Mouse (Mus musculus) heart, embryonic 13.5 days (tissue): ENCODE data around the gene Atg2a. TPM values are rescaled to one million over a fixed set of nuclear protein-coding genes. Genes with fewer than 3 reads are reported as not detected.

Source experiments
- ATAC-seq: fragments of 200-750 bp; cut with Nextera tagmentation; 2 replicates; pipeline ENCODE4 v1.8.0; 2017; ENCODE audit warnings: moderate TSS enrichment; ENCODE audit not compliant: insufficient number of reproducible peaks, low FRiP score, low TSS enrichment; ENCODE audit errors: extremely low read depth
- H3K27ac ChIP-seq: fragments of 300-500 bp; sonication (generic); replicated peaks from 2 replicates; pipeline ENCODE4 v1.5.1; 2015; ENCODE audit warnings: moderate library complexity, mild to moderate bottlenecking, inconsistent platforms
- H3K27me3 ChIP-seq: fragments of 300-500 bp; sonication (generic); replicated peaks from 2 replicates; pipeline ENCODE4 v1.6.1; 2015; ENCODE audit warnings: mild to moderate bottlenecking, inconsistent platforms
- H3K36me3 ChIP-seq: fragments of 300-500 bp; sonication (generic); 2 replicates; pipeline ENCODE4 v1.6.1; 2015; ENCODE audit warnings: mild to moderate bottlenecking, inconsistent platforms
- H3K4me1 ChIP-seq: fragments of 300-500 bp; sonication (generic); 2 replicates; pipeline ENCODE4 v1.6.1; 2015; ENCODE audit warnings: inconsistent platforms
- H3K4me2 ChIP-seq: fragments of 300-500 bp; sonication (generic); 2 replicates; pipeline ENCODE4 v1.6.1; 2015; ENCODE audit warnings: inconsistent platforms, mild to moderate bottlenecking, moderate library complexity
- H3K4me3 ChIP-seq: fragments of 300-500 bp; sonication (generic); 2 replicates; pipeline ENCODE4 v1.5.1; 2015; ENCODE audit warnings: moderate library complexity, mild to moderate bottlenecking, inconsistent platforms
- H3K9ac ChIP-seq: fragments of 300-500 bp; sonication (generic); 2 replicates; pipeline ENCODE4 v1.6.1; 2015; ENCODE audit warnings: inconsistent platforms, mild to moderate bottlenecking, moderate library complexity
- H3K9me3 ChIP-seq: fragments of 300-500 bp; sonication (generic); 2 replicates; pipeline ENCODE4 v1.6.1; 2016; ENCODE audit warnings: inconsistent platforms
- WGBS: fragments of 180-500 bp; shearing (Covaris S2); methylation state at CpG from one replicate; pipeline ENCODE4 v1.1.7; 2015; ENCODE audit warnings: mixed read lengths; 5-methylcytosine and 5-hydroxymethylcytosine counted together
- polyA plus RNA-seq: library from polyadenylated mRNA; unstranded; fragments of >200 nt; fragmentation: Nextera tagmentation; extraction: Ambion mirVana; gene quantifications from 2 replicates; pipeline ENCODE4 v1.2.1, GENCODE M21; 2015

Gene Atg2a
- polyA plus RNA-seq = 6.5 and 7.1 TPM in 2 replicates

DNA sequence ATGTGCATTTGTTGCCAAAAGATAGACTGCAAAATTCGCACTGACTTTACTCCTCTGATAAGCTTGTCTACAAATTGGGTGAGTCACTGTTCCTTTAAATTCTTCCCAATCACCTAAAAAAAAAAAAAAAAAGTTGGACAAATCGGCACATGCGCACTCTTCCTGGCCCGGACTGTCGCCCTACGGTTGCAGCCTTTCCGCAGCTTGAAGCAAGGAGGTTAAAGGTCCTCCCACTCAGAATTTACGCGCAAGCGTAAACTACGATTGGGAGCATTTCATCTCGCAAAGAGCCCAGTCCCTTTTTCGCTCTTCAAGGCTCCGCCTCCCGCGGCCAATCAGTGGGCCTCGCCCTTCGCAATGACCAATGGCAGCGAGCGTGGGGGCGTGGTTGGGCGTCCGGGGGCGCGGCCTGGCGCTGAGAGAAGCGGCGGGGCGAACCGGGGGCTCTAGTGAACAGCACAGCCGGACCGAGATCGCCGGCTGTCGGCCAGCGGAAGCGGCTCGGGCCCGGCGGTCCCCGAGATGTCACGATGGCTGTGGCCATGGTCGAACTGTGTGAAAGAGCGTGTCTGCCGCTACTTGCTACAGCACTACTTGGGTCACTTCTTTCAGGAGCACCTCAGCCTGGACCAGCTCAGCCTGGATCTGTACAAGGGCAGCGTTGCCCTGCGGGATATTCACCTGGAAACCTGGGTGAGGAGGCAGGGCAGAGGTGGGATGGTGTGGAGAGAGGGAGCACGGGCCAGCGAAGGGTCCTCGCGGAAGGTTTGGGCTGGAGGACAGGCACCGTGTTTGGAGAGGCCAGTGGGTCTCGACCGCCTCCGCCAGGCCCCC, at the start of gene Atg2a:
Gene Atg2a (plus strand): TSS at position 395 of the 834 bp plus-strand sequence.
- peak; percentile 86 for ATAC-seq
- H3K4me1 ChIP-seq = peaks cover 24% of the 10 kb centered on the region
- WGBS = under 1% methylated on average over 55 of the region's 55 CpGs

DNA sequence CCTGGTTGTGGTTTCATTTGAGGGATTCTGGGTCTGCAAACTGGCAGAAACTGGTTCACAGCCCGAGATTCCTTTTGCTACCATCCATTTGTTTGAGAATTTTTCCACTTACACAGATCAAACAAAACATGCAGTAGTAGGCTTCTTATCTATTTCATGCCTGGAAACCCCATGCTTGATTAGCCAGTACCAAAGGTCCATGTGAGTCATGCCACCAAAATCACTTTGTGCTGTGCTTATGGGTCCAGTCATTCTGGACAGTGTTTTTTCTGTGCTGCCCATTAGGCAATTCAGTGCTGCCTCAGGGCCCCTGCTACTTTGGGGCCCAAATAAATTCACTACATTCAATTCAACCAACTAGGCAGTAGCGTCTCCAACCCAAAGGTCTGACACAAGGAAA, 37.2 kb upstream of the Atg2a start:
- Histone ChIP-seq H3K4me2 (no peak overlapping the region), H3K9ac (no peak overlapping the region)
- 57% methylated on average over 2 of the region's 2 CpGs for WGBS

More for the DNA sequence above, at the start of gene Atg2a:
- Histone ChIP-seq H3K27me3 (no peaks in the 10 kb centered on the region), H3K9ac (peak within 1 kb of the TSS; percentile 93), H3K4me2 (peak within 1 kb of the TSS; percentile 96), H3K4me3 (peak within 1 kb of the TSS; percentile 81), H3K36me3 (peaks cover 29% of the 10 kb centered on the region), H3K9me3 (no peaks in the 10 kb centered on the region), H3K27ac (peak within 1 kb of the TSS; percentile 72)

DNA sequence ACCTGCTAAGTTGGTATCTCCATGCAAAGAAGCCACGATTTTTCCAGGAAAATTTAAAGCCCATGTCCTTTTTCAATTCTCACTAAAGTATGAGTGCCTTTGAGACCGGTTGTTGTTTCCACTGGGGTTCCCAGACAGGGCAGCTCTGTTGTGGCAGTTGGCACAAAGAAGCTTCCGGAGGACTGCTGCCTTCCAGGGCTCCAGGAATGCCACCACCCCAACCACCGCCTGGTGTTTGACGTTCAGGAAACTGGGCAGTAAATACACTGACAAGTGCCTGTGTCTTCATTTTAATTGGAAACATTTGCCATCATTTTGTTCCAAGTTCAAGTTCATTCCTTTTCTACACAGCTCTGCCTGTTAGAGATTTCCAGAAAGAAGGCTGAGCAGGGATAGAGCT, 34.8 kb upstream of the Atg2a start:
- WGBS = 69% methylated on average over 5 of the region's 5 CpGs
- Histone ChIP-seq H3K4me1 (no peaks in the 10 kb centered on the region), H3K4me2 (no peak overlapping the region), H3K36me3 (no peaks in the 10 kb centered on the region), H3K4me3 (no peak overlapping the region), H3K9ac (no peak overlapping the region), H3K27ac (no peak overlapping the region), H3K27me3 (no peaks in the 10 kb centered on the region), H3K9me3 (no peaks in the 10 kb centered on the region)
- no peak for ATAC-seq

More for the DNA sequence above, 37.2 kb upstream of the Atg2a start:
- Histone ChIP-seq H3K27ac (no peak overlapping the region), H3K9me3 (no peaks in the 10 kb centered on the region), H3K36me3 (no peaks in the 10 kb centered on the region), H3K4me3 (no peak overlapping the region), H3K27me3 (no peaks in the 10 kb centered on the region), H3K4me1 (no peaks in the 10 kb centered on the region)
- no peak for ATAC-seq

DNA sequence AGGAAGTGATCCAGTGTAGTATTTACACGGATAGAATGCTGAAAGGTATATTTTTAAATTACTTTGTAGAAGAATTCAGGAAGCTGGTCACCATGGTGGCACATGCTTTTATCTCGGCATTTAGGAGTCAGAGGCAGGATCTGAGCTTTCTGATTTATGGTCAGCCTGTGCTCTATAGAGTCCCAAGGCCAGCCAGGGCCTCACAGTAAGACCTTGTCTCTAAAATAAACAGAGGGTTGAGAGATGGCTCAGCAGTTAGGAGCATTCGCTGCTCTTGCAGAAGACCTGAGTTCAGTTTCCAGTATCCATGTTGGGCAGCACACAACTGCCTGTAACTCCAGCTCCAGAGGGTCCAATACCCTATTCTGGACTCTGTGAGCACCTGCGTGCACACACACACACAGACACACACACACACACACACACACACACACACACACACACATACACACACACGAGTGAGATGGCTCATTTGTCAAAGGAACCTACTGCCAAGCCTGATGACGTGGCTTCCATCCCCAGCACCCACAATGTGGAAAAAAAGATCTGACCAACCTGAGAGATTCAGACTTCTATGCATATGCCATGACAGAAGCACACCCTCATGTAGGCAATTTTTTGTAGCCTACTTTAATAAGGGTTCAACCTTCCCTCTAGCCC, 25.3 kb upstream of the Atg2a start:
- H3K27me3 ChIP-seq = peaks cover 7% of the 10 kb centered on the region; the same call in 1 of the 2 replicates
- no peak overlapping the region for H3K27ac ChIP-seq
- ATAC-seq = no peak
- H3K36me3 ChIP-seq = no peaks in the 10 kb centered on the region
- 63% methylated on average over 6 of the region's 6 CpGs for WGBS
- H3K4me2 ChIP-seq = no peak overlapping the region
- H3K9me3 ChIP-seq = no peaks in the 10 kb centered on the region
- 0 out of 2 replicates have a peak, but pooled peaks cover 6% of the 10 kb centered on the region for H3K4me1 ChIP-seq
- no peak overlapping the region for H3K4me3 ChIP-seq
- no peak overlapping the region for H3K9ac ChIP-seq

DNA sequence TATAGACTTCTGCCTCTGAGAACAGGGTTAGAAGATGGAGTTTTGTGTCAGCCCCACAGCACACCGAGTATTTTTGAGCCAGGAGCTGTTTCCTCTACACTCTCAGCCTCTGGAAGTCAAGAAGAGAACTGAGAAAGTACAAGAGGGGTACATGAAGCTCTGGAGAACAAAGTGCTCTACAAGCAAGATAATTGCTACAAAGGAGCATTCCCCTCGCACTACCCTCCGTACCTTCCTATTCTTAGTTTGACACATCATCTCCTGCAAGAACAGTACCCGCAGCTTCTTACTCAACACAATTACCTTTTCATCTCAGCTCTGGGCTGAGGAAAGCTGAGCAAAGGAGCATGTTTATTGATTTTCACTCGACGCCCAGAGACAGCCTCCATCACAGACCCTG, 22.9 kb upstream of the Atg2a start:
- H3K9me3 ChIP-seq = no peaks in the 10 kb centered on the region
- WGBS = 58% methylated on average over 6 of the region's 6 CpGs
- H3K4me2 ChIP-seq = no peak overlapping the region

DNA sequence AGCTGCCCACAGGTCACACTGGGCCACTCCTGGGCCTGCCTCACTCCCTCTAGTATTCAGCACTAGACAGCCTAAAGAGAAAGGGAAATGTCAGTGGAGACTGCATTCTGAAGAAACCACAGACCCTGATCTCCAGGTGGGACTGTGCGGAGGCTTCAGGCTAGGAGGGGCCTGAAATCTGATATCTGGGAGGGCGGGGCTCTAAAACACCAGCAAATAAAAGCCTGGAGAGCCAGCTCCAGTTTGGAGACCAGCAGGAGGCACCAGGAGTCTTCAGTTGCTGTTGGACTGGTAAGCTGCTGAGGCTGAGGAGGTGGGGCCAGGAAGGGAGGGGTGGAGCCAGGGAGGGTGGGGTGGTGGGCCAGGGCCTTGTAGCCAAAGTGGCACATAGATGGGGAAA, 15.3 kb upstream of the Atg2a start, which contains the start of gene Gpha2:
Gene Gpha2 (plus strand): TSS at position 246 of the 400 bp plus-strand sequence.
- H3K4me1 ChIP-seq = no peaks in the 10 kb centered on the region
- no peak within 1 kb of the TSS for H3K4me2 ChIP-seq
- H3K27me3 ChIP-seq = no peaks in the 10 kb centered on the region
- H3K9ac ChIP-seq = no peak within 1 kb of the TSS
- H3K4me3 ChIP-seq = no peak within 1 kb of the TSS
- no peaks in the 10 kb centered on the region for H3K9me3 ChIP-seq
- 28% methylated on average over 2 of the region's 2 CpGs for WGBS
- no peak within 1 kb of the TSS for H3K27ac ChIP-seq
- peaks cover 46% of the 10 kb centered on the region for H3K36me3 ChIP-seq
- ATAC-seq = no peak

More for the DNA sequence above, 22.9 kb upstream of the Atg2a start:
- 0 out of 2 replicates have a peak, but pooled peaks cover 6% of the 10 kb centered on the region for H3K4me1 ChIP-seq
- H3K27ac ChIP-seq = no peak overlapping the region
- no peak overlapping the region for H3K9ac ChIP-seq
- no peak overlapping the region for H3K4me3 ChIP-seq
- H3K36me3 ChIP-seq = no peaks in the 10 kb centered on the region
- no peak for ATAC-seq
- H3K27me3 ChIP-seq = peaks cover 3% of the 10 kb centered on the region; the same call in 1 of the 2 replicates

DNA sequence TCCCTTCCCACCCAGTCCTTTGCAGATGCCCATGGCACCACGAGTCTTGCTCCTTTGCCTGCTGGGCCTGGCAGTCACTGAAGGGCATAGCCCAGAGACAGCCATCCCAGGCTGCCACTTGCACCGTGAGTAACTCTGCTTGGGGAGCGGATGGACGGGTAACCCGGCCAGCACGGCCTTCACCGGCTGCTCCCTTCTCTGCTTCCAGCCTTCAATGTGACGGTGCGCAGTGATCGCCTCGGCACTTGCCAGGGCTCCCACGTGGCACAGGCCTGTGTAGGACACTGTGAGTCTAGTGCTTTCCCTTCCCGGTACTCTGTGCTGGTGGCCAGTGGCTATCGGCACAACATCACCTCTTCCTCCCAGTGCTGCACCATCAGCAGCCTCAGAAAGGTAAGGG, 14.7 kb upstream of the Atg2a start:
- no peak for ATAC-seq
- no peak overlapping the region for H3K4me3 ChIP-seq
- 82% methylated on average over 14 of the region's 14 CpGs for WGBS
- H3K9ac ChIP-seq = no peak overlapping the region
- no peaks in the 10 kb centered on the region for H3K9me3 ChIP-seq
- H3K27me3 ChIP-seq = no peaks in the 10 kb centered on the region
- peaks cover 52% of the 10 kb centered on the region for H3K36me3 ChIP-seq
- no peak overlapping the region for H3K27ac ChIP-seq
- H3K4me2 ChIP-seq = no peak overlapping the region
- no peaks in the 10 kb centered on the region for H3K4me1 ChIP-seq

DNA sequence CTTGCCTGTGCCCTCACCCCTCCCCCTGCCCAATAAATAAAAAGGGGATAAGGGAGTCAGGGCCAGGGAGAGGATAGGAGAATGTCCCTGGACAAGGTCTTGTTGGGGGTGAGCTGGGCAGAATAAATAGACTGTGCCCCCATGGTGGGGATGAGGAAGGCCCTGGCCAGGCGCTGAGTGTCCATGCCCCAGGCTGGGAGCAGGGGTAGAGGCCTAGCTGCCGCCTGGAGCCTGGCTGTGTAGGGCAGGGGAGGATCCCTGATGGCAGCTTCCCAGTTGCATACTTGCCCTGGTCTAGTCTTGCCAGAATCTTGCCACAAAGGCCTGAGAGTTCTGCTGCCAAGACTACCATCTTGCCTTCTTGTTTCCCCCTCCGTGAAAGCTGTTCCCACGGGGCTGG, 13.6 kb upstream of the Atg2a start:
- 79% methylated on average over 4 of the region's 4 CpGs for WGBS
- H3K27me3 ChIP-seq = no peaks in the 10 kb centered on the region
- H3K4me1 ChIP-seq = no peaks in the 10 kb centered on the region
- no peak overlapping the region for H3K4me2 ChIP-seq
- H3K9me3 ChIP-seq = no peaks in the 10 kb centered on the region
- no peak overlapping the region for H3K4me3 ChIP-seq
- ATAC-seq = no peak
- no peak overlapping the region for H3K9ac ChIP-seq
- H3K27ac ChIP-seq = no peak overlapping the region
- H3K36me3 ChIP-seq = peaks cover 62% of the 10 kb centered on the region

DNA sequence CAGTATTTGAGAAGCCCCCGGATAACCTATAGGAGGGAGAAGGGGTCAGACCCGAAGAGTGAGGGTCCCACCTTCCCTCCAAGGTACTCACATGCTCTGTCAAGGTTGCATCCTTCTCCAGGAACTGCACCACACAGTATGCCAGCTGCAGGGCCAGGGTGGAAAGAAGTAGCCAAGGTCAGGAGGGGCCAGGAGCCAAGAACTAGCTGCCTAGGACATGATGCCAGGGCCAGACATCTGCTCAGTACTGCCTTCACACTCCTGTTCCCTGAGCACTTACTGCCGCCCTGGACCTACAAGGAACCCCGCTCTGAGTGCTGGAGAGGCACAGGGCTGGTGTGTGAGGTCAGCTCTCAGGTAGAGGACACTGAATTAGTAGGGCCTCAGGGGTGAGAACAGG, 11.1 kb upstream of the Atg2a start:
- Histone ChIP-seq H3K4me1 (peaks cover 19% of the 10 kb centered on the region), H3K27ac (no peak overlapping the region), H3K36me3 (peaks cover 71% of the 10 kb centered on the region), H3K27me3 (no peaks in the 10 kb centered on the region), H3K4me2 (no peak overlapping the region), H3K4me3 (no peak overlapping the region), H3K9me3 (no peaks in the 10 kb centered on the region), H3K9ac (no peak overlapping the region)
- 85% methylated on average over 4 of the region's 4 CpGs for WGBS
- no peak for ATAC-seq

DNA sequence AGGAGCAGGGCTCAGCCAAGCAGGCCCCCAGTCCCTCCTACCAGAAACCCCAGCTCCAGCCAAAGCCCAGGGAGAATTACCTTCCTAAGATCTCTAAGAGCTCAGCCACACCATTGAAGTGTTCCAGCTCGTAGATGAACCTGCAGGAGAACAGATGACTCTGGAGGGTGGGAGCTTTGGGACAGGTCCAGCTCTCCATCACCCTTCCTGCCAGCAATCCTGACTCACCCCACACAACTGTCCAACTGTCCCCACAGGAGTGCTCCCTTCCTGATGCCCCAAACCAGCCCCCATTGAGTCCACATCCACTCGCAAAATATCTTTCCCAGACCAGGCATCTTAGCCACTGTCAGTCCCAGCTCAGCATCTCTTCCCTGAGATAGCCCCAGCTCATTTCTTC, 10.4 kb upstream of the Atg2a start:
- H3K9ac ChIP-seq = no peak overlapping the region
- no peak overlapping the region for H3K4me3 ChIP-seq
- H3K36me3 ChIP-seq = peaks cover 71% of the 10 kb centered on the region
- H3K4me1 ChIP-seq = peaks cover 19% of the 10 kb centered on the region
- no peak overlapping the region for H3K4me2 ChIP-seq
- no peak for ATAC-seq
- no peaks in the 10 kb centered on the region for H3K9me3 ChIP-seq
- 80% methylated on average over 2 of the region's 2 CpGs for WGBS
- H3K27me3 ChIP-seq = no peaks in the 10 kb centered on the region
- no peak overlapping the region for H3K27ac ChIP-seq

DNA sequence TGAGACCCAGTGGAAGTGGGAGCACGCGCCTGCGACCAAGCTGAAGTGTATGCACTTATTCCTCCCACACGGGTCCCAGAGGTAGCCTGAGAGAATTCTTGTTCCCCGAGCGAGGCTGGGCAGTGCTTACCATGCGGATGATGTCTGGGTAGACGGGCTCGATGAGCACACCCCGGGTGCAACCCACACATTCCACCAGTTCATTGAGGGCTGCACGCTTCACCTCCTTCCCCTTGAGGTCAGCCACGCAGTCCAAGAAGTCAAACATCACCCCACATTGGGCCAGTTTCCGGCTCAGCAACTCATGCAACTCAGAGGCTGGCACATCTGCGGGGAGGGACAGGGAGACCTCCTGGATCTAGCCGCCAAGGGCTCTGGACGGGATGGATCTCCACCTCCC, 7.8 kb upstream of the Atg2a start:
- no peak overlapping the region; the same call in 1 of the 2 replicates for H3K4me3 ChIP-seq
- no peak for ATAC-seq
- peaks cover 50% of the 10 kb centered on the region for H3K36me3 ChIP-seq
- no peaks in the 10 kb centered on the region for H3K27me3 ChIP-seq
- no peaks in the 10 kb centered on the region for H3K9me3 ChIP-seq
- H3K4me1 ChIP-seq = peaks cover 25% of the 10 kb centered on the region
- H3K27ac ChIP-seq = no peak overlapping the region
- H3K4me2 ChIP-seq = peak overlapping the region; percentile 88; the same call in 1 of the 2 replicates
- peak overlapping the region; percentile 94 for H3K9ac ChIP-seq
- WGBS = 86% methylated on average over 16 of the region's 16 CpGs
